Mouse (Mus musculus): ENCODE measurements around the gene Kif9. TPM values are rescaled to one million over a fixed set of nuclear protein-coding genes. Genes with fewer than 3 reads are reported as not detected.

The Kif9 gene
- polyA plus RNA-seq, 1 experiment: not detected

DNA sequence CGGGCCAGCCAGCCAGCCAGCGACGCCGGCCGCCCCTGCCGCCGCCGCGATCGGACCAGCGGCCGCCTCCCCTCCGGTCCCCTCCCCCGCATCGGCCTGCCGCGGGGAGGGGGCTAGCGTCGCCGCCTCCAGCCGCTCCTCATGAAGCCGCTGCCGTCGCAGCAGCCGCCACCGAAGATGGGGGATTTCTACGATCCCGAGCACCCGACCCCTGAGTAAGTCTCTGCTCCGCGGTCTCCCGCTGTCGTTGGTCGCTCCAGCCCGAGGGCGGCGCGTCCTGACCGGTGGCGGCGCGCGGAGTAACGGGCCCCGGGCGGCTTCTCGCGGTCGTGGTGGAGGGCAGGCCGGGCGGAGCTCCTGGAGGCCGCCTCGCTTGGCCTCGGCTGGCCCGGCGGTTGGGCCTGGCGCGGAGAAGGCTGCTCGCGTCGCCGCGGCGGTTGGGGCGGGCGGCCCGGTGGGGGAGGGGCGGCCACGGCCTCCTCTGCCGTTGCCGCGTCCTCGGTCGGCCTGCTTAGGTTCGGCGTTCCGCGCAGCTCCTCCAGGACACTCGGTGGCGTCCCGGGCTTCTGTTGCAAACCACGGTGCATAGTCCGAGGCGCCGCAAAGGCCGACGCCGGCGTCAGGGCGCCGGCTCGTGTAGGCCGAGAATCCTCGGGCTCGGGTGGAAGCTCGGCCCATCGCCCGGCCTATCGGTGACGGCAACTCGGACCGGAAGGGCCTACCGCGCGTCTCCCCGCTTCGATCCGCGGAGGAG, 56.0 kb downstream of the Kif9 start, which contains the start of gene Setd2:
TSS of gene Setd2 (plus strand) at position 60 of the 754 bp plus-strand sequence.
- peak within 1 kb of the TSS; percentile 98 for H3K4me3 ChIP-seq (ENCODE audit: insufficient read depth, low read depth, low read length)
- no peak for TF ChIP-seq CTCF (IDR thresholded peaks at IDR 0.05; ENCODE audit: insufficient read depth, low read depth, low read length)
- TF ChIP-seq POLR2A (IDR thresholded peaks at IDR 0.05; ENCODE audit: insufficient read depth, low read depth, low read length): peak; percentile 60; the same call in 1 of the 2 replicates
- under 1% methylated on average over 88 of the region's 109 CpGs for WGBS
- H3K4me1 ChIP-seq (ENCODE audit: control insufficient read depth, insufficient read depth, low read length): no peaks in the 10 kb centered on the region
- H3K27ac ChIP-seq (ENCODE audit: insufficient read depth, low read depth, low read length): peak within 1 kb of the TSS; percentile 96

GRCm38 (mm10) chr9:110533645-110534044, 56.9 kb downstream of the Kif9 start:
- TF ChIP-seq CTCF (IDR thresholded peaks at IDR 0.05; ENCODE audit: insufficient read depth, low read depth, low read length) (no peak), POLR2A (IDR thresholded peaks at IDR 0.05; ENCODE audit: insufficient read depth, low read depth, low read length) (no peak)
- 15% methylated on average over 5 of the region's 5 CpGs for WGBS
- no peak overlapping the region for H3K27ac ChIP-seq (ENCODE audit: insufficient read depth, low read depth, low read length)

GRCm38 (mm10) chr9:110535114-110535513, 58.4 kb downstream of the Kif9 start:
- Histone ChIP-seq H3K4me1 (ENCODE audit: control insufficient read depth, insufficient read depth, low read length) (no peaks in the 10 kb centered on the region), H3K27ac (ENCODE audit: insufficient read depth, low read depth, low read length) (no peak overlapping the region), H3K4me3 (ENCODE audit: insufficient read depth, low read depth, low read length) (no peak overlapping the region)
- TF ChIP-seq POLR2A (IDR thresholded peaks at IDR 0.05; ENCODE audit: insufficient read depth, low read depth, low read length) (no peak), CTCF (IDR thresholded peaks at IDR 0.05; ENCODE audit: insufficient read depth, low read depth, low read length) (no peak)
- 58% methylated on average over 2 of the region's 2 CpGs for WGBS

More at GRCm38 (mm10) chr9:110533645-110534044, 56.9 kb downstream of the Kif9 start:
- Histone ChIP-seq H3K4me3 (ENCODE audit: insufficient read depth, low read depth, low read length) (peak overlapping the region; percentile 30), H3K4me1 (ENCODE audit: control insufficient read depth, insufficient read depth, low read length) (no peaks in the 10 kb centered on the region)

DNA sequence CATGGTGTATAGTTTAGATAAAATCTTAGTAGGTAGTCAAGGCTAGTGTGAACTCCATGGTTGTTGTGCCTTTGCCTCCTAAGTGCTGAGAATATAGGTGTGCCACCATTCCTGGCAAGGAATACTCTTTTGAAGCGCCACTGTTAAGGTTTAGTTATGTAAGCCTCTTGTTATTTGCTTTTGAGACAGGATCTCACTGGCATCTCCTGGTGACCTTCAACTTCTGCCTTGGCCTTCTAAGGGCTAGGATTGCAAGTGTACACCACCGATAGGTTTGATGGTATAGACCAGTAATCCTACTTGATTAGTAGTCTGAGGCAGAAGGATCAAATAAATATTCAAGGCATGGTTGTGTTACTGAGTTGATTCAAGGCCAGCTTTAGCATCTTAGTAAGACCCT, 59.9 kb downstream of the Kif9 start:
- Histone ChIP-seq H3K4me3 (ENCODE audit: insufficient read depth, low read depth, low read length) (no peak overlapping the region), H3K4me1 (ENCODE audit: control insufficient read depth, insufficient read depth, low read length) (no peaks in the 10 kb centered on the region), H3K27ac (ENCODE audit: insufficient read depth, low read depth, low read length) (no peak overlapping the region)
- WGBS: 82% methylated on average over 2 of the region's 2 CpGs
- TF ChIP-seq CTCF (IDR thresholded peaks at IDR 0.05; ENCODE audit: insufficient read depth, low read depth, low read length) (no peak), POLR2A (IDR thresholded peaks at IDR 0.05; ENCODE audit: insufficient read depth, low read depth, low read length) (no peak)

DNA sequence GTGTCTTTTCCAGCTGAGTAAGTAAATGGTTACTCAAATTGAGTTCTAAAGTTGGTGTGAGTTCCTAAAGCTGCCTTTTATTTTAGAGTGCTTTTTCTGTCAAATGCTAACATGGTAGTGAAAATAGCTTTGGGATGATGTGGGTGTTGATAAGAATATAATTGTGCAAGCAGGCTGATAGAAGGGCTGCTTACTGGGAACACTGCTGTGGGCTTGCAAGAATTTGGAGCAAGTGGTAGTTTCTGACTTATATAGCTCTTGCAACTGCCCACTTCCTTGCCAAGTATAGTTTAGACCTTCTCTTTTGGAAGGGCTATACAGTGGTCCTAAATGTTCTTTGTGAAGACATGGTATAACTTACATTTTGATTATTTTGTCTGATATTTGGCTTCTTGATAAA, 61.8 kb downstream of the Kif9 start:
- Histone ChIP-seq H3K4me1 (ENCODE audit: control insufficient read depth, insufficient read depth, low read length) (no peaks in the 10 kb centered on the region), H3K4me3 (ENCODE audit: insufficient read depth, low read depth, low read length) (no peak overlapping the region), H3K27ac (ENCODE audit: insufficient read depth, low read depth, low read length) (no peak overlapping the region)
- TF ChIP-seq POLR2A (IDR thresholded peaks at IDR 0.05; ENCODE audit: insufficient read depth, low read depth, low read length) (no peak), CTCF (IDR thresholded peaks at IDR 0.05; ENCODE audit: insufficient read depth, low read depth, low read length) (no peak)

- 82% methylated on average over 4 of the region's 4 CpGs for WGBS
- TF ChIP-seq CTCF (IDR thresholded peaks at IDR 0.05; ENCODE audit: insufficient read depth, low read depth, low read length): no peak
- no peak for TF ChIP-seq POLR2A (IDR thresholded peaks at IDR 0.05; ENCODE audit: insufficient read depth, low read depth, low read length)
- Histone ChIP-seq H3K4me1 (ENCODE audit: control insufficient read depth, insufficient read depth, low read length) (no peaks in the 10 kb centered on the region), H3K4me3 (ENCODE audit: insufficient read depth, low read depth, low read length) (no peak overlapping the region), H3K27ac (ENCODE audit: insufficient read depth, low read depth, low read length) (no peak overlapping the region)
Observed at GRCm38 (mm10) chr9:110541988-110542387, 65.2 kb downstream of the Kif9 start.

DNA sequence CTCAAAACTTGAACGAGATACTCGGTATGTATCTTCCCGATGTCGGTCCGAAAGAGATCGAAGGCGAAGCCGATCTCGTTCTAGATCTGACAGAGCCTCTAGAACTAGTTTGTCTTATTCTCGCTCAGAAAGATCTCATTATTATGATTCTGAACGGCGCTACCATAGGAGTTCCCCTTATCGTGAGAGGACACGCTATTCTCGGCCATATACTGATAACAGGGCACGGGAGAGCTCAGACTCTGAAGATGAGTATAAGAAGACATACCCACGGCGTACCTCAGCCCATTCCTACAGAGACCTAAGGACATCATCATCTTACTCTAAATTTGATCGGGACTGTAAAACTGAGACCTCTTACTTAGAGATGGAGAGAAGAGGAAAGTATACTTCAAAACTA, 71.5 kb downstream of the Kif9 start:
- no peak overlapping the region for H3K27ac ChIP-seq (ENCODE audit: insufficient read depth, low read depth, low read length)
- no peak overlapping the region for H3K4me3 ChIP-seq (ENCODE audit: insufficient read depth, low read depth, low read length)
- WGBS: 98% methylated on average over 19 of the region's 19 CpGs
- TF ChIP-seq CTCF (IDR thresholded peaks at IDR 0.05; ENCODE audit: insufficient read depth, low read depth, low read length) (no peak), POLR2A (IDR thresholded peaks at IDR 0.05; ENCODE audit: insufficient read depth, low read depth, low read length) (no peak)
- no peaks in the 10 kb centered on the region for H3K4me1 ChIP-seq (ENCODE audit: control insufficient read depth, insufficient read depth, low read length)

DNA sequence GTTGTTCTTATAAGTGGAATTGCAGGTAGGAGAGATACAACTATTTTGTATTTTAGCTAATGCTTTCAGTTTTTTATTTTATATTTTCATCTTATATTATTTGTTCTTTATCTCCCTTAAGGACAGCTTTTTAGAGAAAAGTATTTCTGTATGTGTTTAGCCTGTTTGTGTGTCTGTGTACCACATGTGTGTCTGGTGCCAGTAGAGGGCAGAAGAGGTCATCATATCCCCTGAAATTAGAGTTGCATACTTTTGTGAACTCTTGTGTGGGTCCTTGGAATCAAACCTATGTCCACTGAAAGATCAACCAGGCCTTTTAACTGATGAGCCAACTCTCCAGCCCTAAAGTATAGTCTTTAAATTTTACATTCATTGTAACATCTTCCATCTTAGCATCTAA, 91.6 kb downstream of the Kif9 start:
- H3K4me1 ChIP-seq (ENCODE audit: control insufficient read depth, insufficient read depth, low read length): no peaks in the 10 kb centered on the region
- H3K27ac ChIP-seq (ENCODE audit: insufficient read depth, low read depth, low read length): no peak overlapping the region
- H3K4me3 ChIP-seq (ENCODE audit: insufficient read depth, low read depth, low read length): no peak overlapping the region
- TF ChIP-seq CTCF (IDR thresholded peaks at IDR 0.05; ENCODE audit: insufficient read depth, low read depth, low read length): no peak
- TF ChIP-seq POLR2A (IDR thresholded peaks at IDR 0.05; ENCODE audit: insufficient read depth, low read depth, low read length): no peak

Other genes with a start within 250 kb of the Kif9 start
- 129 TPM in 1 of 2 replicates, not detected in the other for gene Cspg5, start 233.2 kb upstream of the Kif9 start, polyA plus RNA-seq (2012; ENCODE audit: insufficient read depth, insufficient read length, low replicate concordance, missing spikeins)
- not detected in 2 replicates for gene Elp6, start 171.8 kb upstream of the Kif9 start, polyA plus RNA-seq (2012; ENCODE audit: insufficient read depth, insufficient read length, low replicate concordance, missing spikeins)
- not detected in 2 replicates for gene Scap, start 143.7 kb upstream of the Kif9 start, polyA plus RNA-seq (2012; ENCODE audit: insufficient read depth, insufficient read length, low replicate concordance, missing spikeins)
- gene Ptpn23, start 68.7 kb upstream of the Kif9 start, polyA plus RNA-seq (2012; ENCODE audit: insufficient read depth, insufficient read length, low replicate concordance, missing spikeins): not detected in 2 replicates
- not detected in 2 replicates for gene Ngp, start 57.2 kb upstream of the Kif9 start, polyA plus RNA-seq (2012; ENCODE audit: insufficient read depth, insufficient read length, low replicate concordance, missing spikeins)
- gene Klhl18, start 264 bp upstream of the Kif9 start, polyA plus RNA-seq (2012; ENCODE audit: insufficient read depth, insufficient read length, low replicate concordance, missing spikeins): not detected in 2 replicates
- gene Setd2, start 55.6 kb downstream of the Kif9 start, polyA plus RNA-seq (2012; ENCODE audit: insufficient read depth, insufficient read length, low replicate concordance, missing spikeins): 420 TPM in 1 of 2 replicates, not detected in the other
- not detected in 2 replicates for gene Nradd, start 147.5 kb downstream of the Kif9 start, polyA plus RNA-seq (2012; ENCODE audit: insufficient read depth, insufficient read length, low replicate concordance, missing spikeins)
- gene Nbeal2, start 177.2 kb downstream of the Kif9 start, polyA plus RNA-seq (2012; ENCODE audit: insufficient read depth, insufficient read length, low replicate concordance, missing spikeins): not detected in 2 replicates
- gene Ccdc12, start 179.5 kb downstream of the Kif9 start, polyA plus RNA-seq (2012; ENCODE audit: insufficient read depth, insufficient read length, low replicate concordance, missing spikeins): not detected in 2 replicates